Mouse (Mus musculus): Measurements from ENCODE around the gene Gucy2d. TPM values are rescaled to one million over a fixed set of nuclear protein-coding genes. Genes with fewer than 3 reads are reported as not detected.

Gucy2d gene
- polyA plus RNA-seq, 1 experiment from 2014 or later: not detected

Other genes with a start within 250 kb of the Gucy2d start
- 0.15 TPM in 1 of 2 replicates, not detected in the other for gene B3gnt6, start 240.9 kb upstream of the Gucy2d start, polyA plus RNA-seq (2014; fragmentation: Nextera tagmentation; extraction: Ambion mirVana)
- 25.6 and 27.4 TPM in 2 replicates for gene Acer3, start 119.2 kb upstream of the Gucy2d start, polyA plus RNA-seq (2014; fragmentation: Nextera tagmentation; extraction: Ambion mirVana)
- gene Tsku, start 79.1 kb upstream of the Gucy2d start, polyA plus RNA-seq (2014; fragmentation: Nextera tagmentation; extraction: Ambion mirVana): 12.6 and 12.7 TPM in 2 replicates
- gene Lrrc32, start 48.9 kb downstream of the Gucy2d start, polyA plus RNA-seq (2014; fragmentation: Nextera tagmentation; extraction: Ambion mirVana): 9.5 and 13.7 TPM in 2 replicates
- 29.3 and 47.8 TPM in 2 replicates for gene Emsy, start 216.4 kb downstream of the Gucy2d start, polyA plus RNA-seq (2014; fragmentation: Nextera tagmentation; extraction: Ambion mirVana)

All from kidney, embryonic 14.5 days (tissue).